Mouse (Mus musculus): ENCODE measurements around the gene Dcxr.

DNA sequence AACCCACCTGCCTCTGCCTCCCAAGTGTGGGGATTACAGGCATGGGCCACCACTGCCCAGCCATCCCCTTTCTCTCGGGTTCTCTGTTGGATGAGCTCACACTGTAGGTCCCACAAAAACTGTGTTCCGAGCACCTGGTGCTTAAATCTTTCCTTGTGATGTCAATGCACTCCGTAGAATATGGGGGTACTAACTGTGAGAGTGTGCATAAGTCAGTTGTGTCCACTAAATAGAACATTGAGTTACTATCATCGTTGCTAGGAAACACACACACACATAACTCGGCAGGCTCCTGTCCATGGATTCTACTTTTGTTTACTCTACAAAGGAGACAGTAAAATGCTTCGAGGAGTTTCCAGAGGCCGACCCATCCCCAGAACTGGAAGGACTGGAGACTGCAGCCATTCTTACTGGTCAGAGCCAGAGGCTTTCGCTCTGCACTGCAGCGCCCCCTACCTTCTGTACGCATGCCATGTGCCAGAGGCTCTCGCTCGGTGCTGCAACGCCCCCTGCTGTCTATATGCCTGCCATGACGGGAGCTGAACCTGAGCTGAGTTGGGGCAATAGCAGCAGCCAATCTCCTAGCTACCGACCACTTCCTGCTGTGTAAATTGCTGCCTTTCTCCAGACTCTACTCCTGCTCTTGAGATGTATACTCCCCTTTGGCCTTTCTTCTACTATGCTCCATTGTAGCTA lies 48.8 kb upstream of the Dcxr start:
- peak; percentile 100 for TF ChIP-seq CTCF (IDR thresholded peaks at IDR 0.05; ENCODE audit: borderline replicate concordance, extremely low read depth, insufficient read depth, insufficient read length)
- no peak for TF ChIP-seq POLR2A (IDR thresholded peaks at IDR 0.05; ENCODE audit: borderline replicate concordance, extremely low read depth, insufficient read depth, insufficient read length, poor library complexity, severe bottlenecking)

Data from brain, embryonic 14.5 days (tissue).